Mouse (Mus musculus) liver, adult (tissue): Measurements from ENCODE around the gene Pdk1.
A peak's percentile ranks its signal among the peaks of the same experiment; 100 is the strongest.

ENCODE experiments used
- GATA4 ChIP-seq: IDR thresholded peaks from 2 replicates; pipeline ENCODE4 v1.6.1; 2014; ENCODE audit warnings: mild to moderate bottlenecking, low read length; ENCODE audit not compliant: insufficient replicate concordance

Pdk1 gene

DNA sequence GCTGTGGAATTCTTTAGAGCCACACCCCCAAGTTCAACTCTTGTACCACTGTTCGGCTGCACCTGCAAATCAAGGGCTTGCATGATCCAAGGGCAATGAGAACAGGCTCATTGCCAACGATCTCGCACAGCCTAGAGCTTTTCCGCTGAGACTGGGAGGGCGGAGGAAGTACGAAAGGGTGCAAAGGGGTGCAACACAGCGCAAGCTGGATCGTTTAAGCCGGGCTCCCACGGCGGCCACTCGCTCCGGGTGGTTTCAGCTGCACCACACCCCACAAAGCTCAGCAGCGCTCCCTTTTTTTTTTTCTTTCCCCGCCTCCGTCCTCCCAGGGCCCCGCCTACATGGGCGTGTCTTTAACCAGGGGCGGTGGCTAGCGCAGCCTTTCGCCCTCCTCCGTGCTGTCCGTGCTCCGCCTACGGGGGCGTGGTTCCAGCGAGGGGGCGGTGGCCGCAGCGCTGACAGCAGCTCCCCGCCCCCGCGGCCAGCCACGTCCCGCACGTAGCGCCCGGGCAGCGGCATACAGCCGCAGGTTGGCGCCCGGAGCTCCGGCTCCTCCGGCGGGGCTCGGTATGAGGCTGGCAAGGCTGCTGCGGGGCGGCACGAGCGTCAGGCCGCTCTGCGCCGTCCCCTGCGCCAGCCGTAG lies at the start of gene Pdk1:
TSS of gene Pdk1 (plus strand) at position 424 of the 643 bp plus-strand sequence.
- TF ChIP-seq GATA4, result peak; percentile 35; the same call in 1 of the 2 replicates

DNA sequence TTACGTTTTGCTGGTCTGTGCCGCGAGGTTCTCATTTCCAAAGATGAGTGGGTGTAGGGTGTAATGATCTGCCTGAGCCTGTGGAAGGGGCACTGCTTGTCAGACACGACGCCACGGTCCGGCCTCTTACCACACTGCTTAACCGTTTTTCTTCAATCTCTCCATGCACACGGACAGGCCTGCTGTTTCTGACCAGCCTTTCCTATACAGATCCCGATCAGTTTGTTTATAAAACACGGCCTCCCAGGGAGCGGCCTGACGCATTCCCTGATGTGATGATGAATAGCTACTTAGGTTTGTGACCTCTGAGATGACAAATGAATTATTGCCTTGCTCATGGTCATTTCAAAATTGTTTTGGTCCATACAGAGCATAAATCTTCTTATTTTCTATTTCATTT lies 48.9 kb upstream of the Pdk1 start:
- TF ChIP-seq GATA4, result no peak

DNA sequence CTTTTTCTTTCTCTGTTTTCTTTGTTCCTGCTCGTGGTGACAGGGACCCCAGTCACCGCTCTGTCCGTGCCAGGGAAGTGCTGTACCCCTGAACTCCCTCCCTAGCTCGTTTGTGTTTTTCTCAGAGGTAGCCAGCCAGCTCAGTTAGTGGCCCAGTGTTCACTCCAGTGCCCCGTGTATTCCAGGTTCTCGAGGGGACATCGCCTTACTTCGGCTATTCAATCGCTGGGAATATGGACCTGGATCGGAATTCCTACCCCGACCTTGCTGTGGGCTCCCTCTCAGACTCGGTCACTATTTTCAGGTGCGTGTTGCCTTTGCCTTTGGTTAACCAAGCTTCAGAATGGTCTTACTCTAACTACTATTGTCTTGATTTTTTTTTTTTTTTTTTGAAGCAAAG lies 45.3 kb upstream of the Pdk1 start:
- TF ChIP-seq GATA4, result no peak

DNA sequence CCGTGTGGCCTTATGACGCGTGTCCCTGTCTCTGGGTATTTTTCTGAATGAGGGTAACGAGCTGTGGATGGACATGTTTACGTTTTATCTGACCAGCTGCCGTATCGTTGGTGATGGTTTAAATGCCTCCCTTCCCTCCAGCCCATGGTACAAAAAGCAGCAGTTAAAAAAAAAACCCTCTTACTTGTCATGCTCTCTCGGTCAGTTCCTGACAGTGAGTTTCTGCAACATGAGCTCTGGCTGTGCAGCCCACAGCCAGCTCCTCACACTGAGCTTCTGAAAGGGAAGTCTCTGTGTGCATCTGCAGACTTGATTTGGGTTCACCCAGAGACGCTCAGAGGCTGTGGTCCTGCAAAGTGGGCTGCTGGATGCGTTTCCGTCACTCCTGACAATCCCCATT lies 44.1 kb upstream of the Pdk1 start:
- no peak for TF ChIP-seq GATA4

DNA sequence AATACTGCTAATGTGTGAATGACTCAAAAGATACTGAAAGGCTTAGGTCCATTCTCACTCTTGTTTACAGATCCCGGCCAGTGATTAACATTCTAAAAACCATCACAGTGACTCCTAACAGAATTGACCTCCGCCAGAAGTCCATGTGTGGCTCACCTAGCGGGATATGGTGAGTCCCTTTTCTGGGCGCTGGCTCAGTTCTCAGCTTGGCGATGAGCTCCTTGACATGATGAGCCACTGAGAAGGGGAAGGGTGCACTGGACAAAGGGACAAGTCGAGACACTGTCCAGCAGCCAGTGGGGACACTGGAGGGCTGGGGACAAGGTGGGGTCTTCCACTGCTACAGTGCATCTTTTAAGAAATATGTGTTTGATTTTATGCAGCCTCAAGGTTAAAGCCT lies 39.4 kb upstream of the Pdk1 start:
- TF ChIP-seq GATA4, result no peak

DNA sequence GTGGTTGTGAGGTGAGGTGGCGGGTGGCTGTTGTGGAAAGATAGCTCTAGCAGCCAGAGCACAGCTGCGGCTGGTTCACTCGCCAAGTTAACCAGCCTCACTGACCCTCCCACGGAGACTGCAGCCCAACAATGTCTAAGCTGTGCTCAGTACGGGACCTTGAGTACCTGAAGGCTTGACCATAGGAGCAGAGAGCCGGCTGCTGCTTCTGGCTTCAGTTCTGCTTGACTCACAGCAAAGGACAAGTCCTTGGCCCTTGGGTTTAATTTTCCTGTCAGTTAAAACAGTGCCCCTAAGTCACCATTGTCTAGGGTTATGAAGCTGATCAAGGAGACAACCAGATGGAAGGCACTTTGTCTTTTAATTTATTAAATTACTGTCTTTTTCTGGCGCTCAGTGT lies 38.7 kb upstream of the Pdk1 start:
- TF ChIP-seq GATA4, result no peak

DNA sequence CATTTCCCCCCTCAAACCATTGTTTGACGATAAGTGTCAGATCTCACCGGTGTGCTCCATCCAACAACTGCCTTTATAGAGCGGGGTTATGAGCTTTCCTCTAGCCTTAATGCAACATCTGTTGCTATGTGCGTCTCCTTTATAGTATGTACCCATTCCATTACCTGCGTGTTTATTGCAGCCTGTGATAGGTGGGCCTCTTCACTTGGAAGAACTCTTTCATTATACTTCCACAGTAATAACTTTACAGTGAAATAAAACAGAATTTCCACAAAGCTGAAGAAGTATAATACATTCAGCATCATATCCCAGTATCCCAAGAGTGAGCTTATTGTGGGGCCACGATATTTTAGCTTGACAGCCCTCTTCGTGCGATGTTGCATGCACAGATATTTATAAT lies 37.5 kb upstream of the Pdk1 start:
- no peak for TF ChIP-seq GATA4

DNA sequence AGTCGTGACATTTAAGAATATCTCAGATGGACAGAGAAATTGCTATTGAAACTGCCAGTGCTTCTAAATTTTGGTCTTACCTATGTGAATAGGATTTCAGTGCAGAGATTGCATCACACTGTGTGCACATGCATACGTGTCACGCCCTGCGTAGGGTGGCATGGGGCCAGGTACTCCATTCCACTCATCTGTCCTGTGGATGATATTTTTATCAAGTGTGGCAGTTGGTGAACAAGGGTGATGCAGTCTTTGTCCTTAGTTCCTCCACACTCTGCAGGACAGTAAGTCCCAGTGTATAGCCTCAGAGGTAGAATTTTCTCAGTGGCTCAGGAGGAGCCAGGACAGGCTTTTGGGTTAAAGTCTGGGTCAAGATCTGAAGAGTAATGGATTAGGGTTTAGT lies 36.8 kb upstream of the Pdk1 start:
- TF ChIP-seq GATA4, result no peak

DNA sequence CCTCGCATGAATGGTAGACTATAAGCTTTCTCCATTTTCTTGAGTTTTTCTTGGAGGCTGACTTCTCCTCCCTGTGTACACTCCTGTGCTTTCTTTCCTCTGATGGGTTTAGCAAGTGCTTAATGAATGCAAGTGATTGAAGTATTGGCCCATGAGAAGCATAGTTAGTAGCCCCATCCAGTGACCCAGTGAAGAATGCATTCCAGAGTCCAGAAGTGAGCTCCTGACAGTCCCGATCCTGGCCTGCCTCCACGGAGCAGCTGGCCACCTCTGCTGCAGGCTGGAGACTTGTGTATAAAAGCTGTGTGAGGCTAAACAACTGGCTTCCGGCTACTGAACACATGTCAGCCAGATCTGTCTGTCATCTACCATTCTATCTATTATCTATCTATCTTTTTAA lies 35.8 kb upstream of the Pdk1 start:
- TF ChIP-seq GATA4, result no peak

DNA sequence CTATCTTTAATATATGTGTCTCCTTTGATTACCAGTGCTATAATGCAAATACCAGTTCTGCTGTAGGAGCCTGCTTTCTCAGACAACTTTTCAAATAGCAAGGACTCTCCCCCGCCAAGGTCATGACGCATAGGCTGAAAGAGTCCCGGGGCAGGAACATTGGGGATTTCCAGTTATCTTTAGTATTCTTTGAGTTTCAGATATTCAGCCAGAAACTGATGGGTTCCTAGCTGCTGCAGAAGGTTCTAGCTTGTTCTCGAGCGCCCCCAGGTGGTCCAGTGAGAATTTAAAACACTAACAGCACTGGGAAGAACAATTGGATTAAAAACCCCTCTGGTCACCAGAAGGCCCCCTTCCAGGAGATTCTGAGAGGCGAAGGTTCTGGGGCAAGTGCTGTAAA lies 35.2 kb upstream of the Pdk1 start:
- TF ChIP-seq GATA4, result no peak

DNA sequence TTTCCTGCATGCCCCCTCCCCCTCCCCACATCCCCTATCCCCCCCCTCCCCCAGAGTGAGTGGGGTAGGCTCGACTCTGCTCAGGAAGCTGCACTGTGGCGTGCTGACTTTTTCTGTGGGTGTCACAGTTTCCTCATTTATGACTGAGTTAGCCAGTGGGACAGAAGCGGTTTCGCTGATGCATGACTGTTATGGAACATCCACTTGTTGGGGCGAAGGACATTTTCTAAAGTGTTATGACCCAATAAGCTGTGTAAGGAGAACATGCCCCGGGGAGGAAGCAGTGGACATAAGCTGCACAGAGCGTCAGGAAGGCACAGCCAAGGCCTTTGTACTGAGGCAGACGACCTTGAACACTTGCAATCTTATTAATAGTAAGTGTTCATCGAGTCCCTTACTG lies 29.7 kb upstream of the Pdk1 start:
- no peak for TF ChIP-seq GATA4

DNA sequence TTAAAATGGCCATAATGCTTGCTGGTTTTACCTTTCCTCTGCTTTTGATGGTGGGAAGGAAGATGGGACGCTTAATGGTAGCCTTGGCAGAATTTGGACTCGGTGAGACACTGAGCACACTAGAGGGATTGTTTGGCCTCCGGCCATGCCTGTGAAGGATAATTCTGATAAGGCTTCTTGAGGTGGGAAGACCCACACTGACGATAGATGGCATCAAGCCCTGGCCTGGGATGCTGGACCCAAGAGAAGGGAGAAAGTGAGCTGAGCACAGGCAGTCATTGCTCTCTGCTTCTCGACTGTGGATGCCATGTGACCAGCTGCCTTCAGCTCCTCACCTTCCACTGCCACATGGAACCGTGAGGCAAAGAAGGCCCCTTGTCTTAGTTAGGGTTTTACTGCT lies 28.1 kb upstream of the Pdk1 start:
- no peak for TF ChIP-seq GATA4

DNA sequence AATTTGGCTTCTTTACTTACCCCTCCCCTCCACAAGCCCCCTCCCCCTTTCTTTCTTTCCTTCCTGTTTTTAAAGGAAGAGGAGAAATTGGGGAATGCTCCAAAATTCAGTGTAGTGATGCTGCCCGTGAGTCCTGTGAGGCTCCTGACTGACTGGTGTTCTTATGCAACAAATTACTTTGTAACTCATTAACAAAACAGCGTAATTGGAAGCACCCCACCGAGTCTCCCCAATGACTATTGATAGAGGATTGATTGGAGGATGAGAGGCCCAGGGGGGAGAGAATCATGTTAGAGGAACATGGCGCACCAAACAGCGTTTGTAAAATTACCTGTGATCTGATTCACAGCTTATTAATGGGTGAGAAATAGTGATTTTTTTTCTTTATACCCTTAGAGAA lies 17.9 kb upstream of the Pdk1 start:
- TF ChIP-seq GATA4, result no peak

DNA sequence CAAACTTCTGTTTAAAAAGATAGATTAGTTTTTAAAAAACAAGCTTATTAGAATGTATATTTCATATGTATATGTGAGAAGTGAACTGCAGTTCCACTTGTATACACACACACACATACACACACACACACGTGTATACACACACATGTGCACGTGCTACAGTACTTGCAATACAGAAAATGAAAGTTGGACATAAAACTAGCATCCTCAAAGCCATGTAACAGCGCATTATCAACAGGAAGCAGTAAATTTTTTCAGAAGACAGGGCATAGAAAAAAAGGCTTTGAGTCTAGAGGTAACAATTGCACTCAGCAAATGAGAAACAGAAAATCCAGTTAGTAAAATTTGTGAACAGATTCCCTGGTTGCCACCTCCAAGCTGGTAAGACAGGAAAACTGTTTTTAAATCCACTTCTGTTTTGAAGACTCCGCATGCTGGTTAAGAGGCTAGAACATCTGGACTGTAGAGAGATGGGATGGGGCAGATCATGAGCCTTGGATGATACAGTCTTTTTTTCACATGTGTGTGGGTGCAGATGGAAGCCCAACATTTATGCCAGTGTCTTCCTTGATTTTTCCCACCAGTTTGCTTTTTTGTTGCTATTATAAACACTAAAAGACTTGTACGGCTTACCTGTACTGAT lies 9.4 kb upstream of the Pdk1 start:
- no peak for TF ChIP-seq GATA4

DNA sequence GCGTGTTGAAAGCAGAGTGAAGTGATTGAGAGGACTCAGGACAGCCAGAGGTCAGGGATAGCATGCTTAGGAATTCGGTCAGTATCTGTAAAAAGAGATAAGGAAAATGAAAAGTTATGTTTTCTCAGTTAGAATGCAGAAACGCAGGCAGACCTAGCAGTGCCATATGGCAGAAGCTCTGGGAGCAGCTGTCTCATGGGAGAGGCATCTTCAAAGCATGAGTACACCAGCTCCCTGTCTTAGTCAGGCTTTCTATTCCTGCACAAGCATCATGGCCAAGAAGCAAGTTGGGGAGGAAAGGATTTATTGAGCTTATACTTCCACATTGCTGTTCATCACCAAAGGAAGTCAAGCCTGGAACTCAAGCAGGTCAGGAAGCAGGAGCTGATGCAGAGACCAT lies 8.0 kb upstream of the Pdk1 start:
- no peak for TF ChIP-seq GATA4

DNA sequence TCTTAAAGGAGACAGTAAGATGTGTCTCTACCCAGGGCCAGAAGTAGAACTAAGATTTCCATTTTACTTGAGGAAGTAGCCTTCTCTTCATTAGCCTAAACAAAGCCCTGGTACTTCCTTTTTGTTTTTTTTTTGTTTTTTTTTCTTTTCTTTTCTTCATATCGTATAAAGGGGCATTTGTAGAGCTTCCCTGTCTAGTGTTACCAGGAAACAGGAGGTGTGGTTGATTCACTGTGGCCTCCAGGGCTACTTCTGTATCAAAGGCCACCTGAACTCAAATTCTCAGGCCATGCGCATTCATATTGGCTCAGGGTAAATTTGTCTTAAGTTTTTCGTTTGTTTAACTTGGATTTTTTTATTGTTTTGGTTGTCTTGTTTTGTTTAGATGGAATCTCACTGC lies 7.1 kb upstream of the Pdk1 start:
- TF ChIP-seq GATA4, result no peak

DNA sequence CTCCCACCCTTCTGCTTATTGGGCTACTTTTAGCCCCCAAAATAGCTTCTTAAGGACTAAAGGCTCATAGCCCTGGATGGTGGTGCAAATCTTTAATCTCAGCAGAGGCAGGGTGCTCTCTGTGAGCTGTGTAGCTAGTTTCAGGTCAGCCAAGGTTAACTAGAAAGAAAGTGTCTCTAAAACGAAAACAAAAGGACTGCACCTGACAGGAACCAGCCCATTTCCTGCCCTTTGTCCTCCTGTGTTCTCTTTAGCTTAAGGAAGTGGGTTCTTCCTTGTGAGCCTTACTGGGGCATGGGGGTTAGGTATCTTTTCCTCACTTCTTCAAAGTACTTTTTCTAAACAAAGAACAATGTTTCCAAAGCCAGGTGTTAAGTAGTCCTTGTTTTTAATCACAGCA lies 6.5 kb upstream of the Pdk1 start:
- TF ChIP-seq GATA4, result no peak
